Mouse (Mus musculus): Measurements from ENCODE around the gene Nono.

DNA sequence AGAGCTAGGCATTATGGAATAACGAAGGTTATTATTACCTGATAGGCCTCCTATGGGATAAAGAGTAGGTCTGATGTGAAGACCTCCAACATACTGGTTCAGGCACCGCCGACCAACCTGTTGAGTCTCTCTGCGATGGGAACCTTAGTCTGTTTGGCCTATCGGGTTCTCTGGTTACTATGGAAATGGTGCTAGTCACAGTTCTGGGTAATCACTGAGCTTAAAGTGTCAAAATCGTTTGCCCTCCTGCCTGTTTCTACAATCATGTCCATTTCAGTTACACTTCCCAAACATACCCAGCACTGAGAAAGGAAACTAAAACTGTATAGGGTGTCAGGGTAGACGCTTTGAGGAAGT is 355 bp upstream of the Nono start:
- no peak for TF ChIP-seq CTCF (IDR thresholded peaks at IDR 0.05; ENCODE audit: low read depth)
- no peak for TF ChIP-seq EP300 (IDR thresholded peaks at IDR 0.05; ENCODE audit: low read depth)
